Mouse (Mus musculus) brain, embryonic 18.5 days (tissue): ENCODE data around the gene Hnrnpa3.
A peak's percentile ranks its signal among the peaks of the same experiment; 100 is the strongest.
"Not testable (repeated sequence)": the region's sequence is repeated elsewhere in the genome, so short reads cannot be mapped to it uniquely, and the experiment has no call there.

Experiments
- DNase-seq: peaks from one replicate; pipeline ENCODE4 v3.0.0-alpha.2; 2012; ENCODE audit warnings: low read depth, low spot score

Hnrnpa3 gene

DNA sequence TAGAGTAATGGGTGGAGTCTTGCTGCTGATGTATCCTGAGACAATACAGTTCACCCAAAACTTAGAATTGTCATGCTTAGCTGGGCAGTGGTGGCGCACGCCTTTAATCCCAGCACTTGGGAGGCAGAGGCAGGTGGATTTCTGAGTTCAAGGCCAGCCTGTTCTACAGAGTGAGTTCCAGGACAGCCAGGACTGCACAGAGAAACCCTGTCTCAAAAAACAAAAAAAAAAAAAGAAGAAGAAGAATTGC is 22.1 kb upstream of the Hnrnpa3 start:
- not testable (repeated sequence) for DNase-seq

DNA sequence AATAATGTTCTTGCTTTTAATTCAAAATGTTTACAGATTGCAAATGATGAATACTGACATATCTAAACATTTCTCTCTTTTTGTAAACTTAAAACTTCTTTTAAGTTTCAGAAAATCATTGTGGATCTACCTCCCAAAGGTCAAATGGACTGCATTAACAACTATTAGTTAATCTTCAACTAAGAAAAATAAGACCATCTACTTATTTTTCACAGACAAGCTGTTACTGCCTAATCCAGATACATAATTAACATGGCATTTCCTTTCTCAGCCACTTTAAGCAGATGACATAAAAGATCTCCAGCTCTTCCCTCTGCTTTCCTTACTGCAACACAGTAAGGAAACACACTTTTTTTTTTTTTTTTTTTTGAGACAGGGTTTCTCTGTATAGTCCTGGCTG is 21.7 kb upstream of the Hnrnpa3 start:
- DNase-seq, result no peak

DNA sequence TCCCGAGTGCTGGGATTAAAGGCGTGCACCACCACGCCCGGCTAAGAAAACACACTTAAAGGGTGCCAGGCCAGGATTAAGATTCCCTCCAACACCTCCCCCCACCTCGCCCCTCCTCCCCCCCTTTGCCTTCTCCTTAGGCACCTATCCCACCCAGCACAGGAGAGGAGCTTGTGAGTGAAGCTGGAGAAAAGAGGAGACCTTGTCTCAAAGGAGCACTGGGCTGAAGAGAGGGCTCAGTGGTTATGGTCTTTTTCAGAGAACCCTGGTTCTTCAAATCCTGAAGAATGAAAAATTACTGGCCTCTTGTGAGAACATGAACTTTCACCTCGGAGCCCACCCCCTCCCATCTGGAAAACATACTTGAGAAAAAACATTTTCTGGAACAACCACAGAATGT is 21.2 kb upstream of the Hnrnpa3 start:
- not testable (repeated sequence) for DNase-seq

DNA sequence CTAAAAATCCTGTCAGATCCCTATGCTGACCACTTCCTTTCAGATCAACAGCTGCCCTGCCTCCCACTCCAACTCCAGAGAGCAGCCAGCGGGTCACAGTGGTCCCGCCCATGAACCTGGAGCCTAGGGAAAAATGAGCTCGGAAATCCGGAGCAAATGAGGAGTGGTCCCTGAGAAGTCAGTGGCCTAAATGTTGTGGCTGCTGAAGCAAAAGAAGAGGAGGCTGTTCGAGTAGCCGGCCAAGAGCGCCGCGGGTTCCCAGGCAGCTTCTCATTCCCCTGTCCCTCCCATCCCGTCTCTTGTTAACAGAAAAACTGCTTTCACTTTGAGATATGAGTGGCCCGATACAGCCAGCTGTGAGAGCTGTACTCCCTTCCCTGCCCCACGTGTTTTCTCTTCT is 19.5 kb upstream of the Hnrnpa3 start:
- DNase-seq, result not testable (repeated sequence)

DNA sequence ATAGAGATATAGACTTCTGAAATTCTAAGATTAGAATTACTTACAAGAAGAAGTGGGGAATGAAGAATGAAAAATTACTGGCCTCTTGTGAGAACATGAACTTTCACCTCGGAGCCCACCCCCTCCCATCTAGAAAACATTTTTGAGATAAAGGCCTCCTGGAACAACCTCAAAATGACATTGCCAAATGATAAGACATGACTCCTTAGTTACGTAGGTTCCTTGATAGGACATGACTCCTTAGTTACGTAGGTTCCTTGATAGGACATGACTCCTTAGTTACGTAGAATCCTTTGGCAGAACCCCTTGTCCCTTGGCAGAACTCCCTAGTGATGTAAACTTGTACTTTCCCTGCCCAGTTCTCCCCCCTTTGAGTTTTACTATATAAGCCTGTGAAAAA is 16.7 kb upstream of the Hnrnpa3 start:
- DNase-seq, result not testable (repeated sequence)

DNA sequence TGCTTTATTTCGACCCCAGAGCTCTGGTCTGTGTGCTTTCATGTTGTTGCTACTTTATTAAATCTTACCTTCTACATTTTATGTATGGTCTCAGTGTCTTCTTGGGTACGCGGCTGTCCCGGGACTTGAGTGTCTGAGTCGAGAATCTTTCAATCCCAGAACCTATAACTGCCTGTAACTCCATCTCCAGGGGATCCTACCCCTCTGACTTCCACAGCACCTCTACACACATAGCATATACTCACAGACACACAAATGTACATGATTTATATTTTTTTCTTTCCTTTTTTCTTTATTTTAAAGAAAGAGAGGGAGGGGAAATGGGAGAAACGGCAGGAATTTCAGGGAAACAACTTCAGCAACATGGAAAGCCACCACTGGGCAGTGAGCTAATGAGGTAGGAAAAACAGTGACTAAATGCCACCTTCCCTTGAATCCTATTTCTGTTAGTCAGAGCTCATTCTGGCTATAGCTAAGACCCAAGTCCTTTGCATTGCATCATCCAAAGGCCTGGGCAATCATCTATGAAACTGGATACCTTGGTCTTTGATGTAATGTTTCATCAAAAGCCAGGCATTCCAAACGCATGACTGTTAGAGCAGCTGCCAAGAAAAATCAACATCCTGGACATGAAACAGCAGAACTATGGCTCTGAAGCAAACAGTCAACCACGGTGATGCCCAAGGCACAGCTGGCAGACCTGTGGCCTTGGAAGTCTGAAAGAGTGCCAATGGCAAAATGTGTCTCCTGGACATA is 16.1 kb upstream of the Hnrnpa3 start:
- no peak for DNase-seq

DNA sequence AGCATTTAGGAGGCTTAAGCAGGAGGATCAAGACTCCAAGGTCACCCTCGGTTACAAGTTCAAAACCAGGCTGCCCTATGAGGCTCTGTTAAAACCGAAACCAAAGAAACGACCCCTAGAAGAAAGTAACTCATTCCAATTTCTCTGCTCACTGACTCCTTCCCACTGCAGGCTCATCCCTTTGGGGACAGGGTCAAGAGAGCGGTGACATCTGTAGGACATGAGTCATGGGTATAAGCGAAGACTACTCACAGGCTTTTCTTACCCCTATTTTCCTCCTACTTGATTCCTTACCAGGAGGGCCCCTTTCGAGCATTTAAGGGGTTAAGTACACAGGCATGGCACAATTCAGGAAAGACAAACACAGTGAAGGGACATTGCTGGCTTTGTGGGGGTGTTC is 15.1 kb upstream of the Hnrnpa3 start:
- DNase-seq, result no peak

DNA sequence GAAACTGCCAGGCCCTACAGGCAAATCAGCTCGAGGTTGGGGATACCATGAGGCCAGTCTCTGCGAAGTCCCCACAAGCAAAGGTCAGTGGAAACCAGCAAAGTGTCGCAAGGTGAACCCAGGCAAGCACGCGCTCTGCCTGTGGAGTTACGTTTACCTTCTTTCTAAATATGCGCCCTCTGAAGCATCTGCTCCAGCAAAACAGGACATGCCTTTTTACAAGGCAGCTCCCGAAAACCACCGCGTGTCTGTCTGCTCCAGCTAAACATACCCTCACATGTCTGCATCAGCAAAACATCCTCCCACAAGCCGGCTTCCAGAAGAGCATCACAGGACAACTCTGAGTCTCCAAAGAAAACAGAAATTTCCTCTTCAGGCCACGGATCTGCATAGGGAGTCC is 13.8 kb upstream of the Hnrnpa3 start:
- no peak for DNase-seq

DNA sequence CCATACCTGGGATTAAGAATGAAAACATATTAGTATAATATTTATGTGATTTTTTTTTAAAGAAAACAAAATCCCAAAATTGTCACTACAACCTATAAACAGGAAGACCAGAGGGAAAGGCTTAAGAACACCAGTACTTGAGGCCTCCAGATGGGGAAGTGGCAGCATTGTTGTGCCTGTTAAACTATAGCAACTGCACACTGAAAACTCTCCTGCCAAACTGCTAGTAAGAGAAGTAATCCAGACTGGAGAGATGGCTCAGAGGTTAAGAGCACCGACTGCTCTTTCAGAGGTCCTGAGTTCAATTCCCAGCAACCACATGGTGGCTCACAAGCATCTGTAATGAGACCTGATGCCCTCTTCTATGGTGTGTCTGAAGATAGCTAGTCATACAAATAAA is 8.6 kb upstream of the Hnrnpa3 start:
- no peak for DNase-seq

DNA sequence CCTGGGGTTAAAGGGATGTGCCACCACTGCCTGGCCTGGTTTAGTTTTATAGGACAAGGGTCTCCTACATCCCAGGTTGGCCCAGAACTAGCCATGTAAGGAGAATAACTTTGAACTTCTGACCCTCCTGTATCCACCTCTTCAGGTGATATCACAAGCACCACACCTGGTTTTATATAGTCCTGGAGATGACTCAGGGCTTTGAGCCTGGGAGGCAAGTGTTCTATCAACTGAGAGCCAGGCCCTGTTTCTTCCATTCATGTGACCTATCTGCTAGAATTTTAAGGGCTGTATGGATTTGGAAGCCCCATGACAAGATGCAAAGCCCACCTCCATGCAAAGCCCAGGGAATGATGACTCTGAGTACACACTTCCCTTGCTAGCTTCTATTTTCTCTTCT is 5.9 kb upstream of the Hnrnpa3 start:
- no peak for DNase-seq

DNA sequence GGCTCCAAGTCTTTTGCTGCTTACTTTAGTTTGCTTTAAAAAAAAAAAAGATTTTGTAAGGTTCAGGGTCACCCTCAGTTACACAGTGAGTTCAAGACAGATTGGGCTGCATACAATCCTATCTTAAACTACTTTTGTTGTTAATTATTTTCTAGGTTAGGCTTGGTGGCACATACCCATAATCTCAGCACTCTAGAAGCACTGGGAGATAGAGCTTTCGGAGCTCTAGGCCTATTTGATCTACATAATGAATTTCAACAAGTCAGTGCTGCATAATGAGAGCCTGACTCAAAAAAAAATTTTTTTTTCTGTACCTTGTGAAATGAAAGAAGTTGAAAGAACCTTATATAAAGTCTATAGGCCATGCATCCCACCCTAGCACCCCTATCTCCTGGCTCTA is 4.4 kb upstream of the Hnrnpa3 start:
- no peak for DNase-seq

DNA sequence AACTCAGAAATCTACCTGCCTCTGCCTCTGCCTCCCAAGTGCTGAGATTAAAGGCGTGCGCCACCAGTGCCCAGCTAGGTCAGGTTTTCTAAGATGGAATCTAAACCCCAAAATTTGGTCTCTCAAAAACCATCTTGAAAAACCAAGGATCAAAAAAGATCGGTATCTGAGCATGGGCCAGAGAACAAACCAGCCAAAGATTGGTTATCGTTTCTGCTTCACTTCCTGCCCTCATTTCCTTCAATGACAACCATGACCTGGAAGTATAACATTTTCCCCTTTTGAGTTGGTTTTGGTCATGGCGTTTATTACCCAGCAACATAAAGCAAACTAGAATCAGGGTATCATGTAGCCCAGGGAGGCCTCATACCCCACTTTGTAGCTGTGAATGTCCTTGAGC is 2.1 kb upstream of the Hnrnpa3 start:
- DNase-seq, result no peak

DNA sequence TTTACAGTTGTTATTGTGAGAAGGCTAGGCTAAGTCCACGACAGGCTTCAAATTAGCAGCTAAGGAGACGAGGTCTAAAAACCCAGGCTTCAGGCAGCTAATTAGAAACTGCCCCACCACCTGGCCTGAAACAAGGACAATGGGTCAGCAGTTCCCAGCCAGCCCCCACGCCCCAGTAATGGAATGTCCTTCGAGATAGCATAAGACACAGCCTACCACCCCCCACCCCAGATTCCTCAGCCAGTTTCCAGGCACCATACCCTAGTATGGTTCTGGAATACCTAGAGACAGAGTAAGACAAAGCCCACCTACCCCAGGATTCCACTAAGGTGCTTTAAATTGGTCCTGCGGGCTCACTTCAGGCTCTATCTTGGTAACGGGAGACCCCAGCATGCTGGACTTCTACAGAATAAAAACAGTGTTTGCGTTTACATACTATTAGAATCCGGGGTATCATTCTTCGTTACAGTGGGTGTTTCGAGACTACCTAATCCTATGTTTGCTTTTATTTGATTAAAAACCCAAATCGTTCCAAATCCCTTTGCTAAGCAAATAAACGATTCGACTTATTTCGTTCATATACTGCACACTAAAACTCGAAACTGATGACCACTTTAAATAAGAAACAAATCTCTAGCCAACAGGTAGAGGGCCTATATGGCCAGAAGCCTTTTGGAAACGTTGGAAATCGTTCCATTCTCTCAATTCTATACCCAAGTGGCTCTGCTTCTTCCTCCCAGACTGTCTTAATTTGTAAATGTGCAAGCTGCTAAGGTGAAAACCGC is 962 bp upstream of the Hnrnpa3 start:
- DNase-seq, result no peak

DNA sequence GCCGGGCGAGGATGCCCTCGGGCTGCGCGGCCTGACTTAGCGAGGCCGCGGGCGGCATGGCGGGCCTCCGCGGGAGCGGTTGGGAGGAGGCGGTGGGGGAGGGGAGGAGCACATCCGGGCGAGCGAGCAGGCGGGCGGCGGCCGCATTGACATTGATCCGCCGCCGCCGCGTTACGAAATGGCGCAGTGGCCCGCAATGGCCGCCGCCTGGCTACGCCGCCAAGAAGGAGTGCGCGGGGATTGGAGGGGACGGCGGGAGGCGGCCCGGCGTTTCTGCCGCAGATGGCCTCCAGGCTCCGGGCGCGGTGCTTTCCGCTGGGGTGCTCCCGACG is 534 bp downstream of the Hnrnpa3 start:
- peak; percentile 64 for DNase-seq

DNA sequence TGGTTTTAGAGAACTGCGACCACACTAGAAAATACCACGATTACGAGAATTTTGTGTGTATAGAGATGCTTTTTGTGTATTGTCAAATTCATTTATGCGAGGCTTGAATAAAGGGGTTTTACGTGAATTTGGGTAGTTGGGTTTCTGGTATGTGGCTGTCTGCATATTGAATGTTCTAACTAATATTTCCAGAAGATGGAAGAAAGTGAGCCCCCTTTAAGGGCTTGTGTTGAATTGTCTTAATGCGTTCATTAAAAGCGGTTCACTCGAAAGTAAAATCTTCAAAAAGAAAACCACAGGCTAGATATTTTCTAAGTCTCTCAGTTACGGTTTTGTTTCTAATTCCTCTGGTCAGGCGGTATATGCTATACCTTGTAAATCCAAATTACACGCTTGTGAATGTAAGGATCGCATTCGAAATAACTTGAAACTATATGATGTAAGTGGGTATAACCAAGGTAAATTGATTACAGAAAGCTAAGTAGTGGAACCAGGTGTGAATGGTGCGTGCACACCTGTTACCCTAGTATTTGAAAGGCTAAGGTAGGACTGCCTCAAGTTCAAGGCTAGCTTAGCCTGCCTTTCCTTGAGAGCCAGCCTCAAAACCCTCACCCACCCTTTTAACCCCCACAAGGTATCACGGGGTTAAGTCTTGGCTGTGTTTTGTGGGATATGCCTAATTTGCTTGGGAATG is 1.3 kb downstream of the Hnrnpa3 start:
- DNase-seq, result no peak

DNA sequence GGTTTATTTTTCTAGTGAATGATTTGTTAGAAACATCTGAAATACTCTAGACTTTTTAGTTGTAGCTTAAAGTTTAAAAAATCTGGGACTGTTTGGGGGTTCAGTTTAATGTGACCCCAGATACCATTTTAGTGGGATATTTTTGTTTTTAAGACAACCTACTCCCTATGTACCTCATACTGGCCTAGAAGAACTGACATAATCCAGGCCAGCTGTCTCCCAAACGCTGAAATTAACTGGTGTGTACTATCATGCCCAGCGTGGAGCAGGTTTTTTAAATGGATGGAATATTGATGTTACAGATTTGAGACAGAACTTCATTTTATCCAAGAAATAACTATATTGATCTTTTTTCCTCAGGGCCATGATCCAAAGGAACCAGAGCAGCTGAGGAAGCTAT is 2.0 kb downstream of the Hnrnpa3 start:
- no peak for DNase-seq

DNA sequence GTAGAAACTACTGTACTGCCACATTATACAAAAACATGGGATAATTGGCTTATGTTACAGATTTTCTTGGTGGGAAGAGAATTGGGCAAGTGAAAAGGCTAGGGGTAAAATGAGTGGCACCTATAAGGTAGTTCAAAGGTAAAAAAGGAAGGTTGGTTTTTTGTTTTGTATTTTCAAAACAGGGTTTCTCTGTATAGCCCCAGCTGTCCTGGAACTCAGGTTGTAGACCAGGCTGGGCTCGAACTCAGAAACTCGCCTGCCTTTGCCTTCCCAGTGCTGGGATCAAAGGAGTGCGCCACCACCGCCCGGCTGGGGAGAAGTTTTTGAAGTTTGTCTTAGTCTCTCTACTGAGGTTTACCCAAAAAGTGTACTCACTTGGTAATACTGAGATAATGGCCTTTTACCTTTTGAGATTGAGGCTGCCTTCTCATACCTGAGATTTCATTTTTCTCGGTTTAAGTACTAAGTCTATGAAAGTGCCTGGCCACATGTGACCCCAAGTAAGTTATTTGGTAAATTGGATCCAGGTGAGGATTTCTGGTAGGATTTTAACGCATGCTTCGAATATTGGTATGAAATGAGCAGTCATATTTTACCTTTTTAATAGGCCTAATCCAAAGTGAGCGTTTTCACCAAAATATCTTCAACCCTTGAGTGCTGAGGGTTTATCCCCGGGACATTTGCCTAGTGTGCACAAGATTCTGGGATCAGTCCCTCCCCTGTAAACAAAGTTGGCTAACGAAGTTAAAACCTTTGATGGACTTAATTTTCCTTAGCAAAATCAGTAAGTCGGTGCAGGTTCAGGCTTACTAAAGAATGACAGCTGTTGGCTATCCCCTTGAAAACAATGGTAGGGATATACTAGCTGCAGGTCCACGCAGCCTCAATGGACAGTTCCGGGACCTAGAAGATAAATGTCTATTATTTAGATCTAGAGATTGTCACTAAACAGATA is 10.7 kb downstream of the Hnrnpa3 start:
- no peak for DNase-seq

DNA sequence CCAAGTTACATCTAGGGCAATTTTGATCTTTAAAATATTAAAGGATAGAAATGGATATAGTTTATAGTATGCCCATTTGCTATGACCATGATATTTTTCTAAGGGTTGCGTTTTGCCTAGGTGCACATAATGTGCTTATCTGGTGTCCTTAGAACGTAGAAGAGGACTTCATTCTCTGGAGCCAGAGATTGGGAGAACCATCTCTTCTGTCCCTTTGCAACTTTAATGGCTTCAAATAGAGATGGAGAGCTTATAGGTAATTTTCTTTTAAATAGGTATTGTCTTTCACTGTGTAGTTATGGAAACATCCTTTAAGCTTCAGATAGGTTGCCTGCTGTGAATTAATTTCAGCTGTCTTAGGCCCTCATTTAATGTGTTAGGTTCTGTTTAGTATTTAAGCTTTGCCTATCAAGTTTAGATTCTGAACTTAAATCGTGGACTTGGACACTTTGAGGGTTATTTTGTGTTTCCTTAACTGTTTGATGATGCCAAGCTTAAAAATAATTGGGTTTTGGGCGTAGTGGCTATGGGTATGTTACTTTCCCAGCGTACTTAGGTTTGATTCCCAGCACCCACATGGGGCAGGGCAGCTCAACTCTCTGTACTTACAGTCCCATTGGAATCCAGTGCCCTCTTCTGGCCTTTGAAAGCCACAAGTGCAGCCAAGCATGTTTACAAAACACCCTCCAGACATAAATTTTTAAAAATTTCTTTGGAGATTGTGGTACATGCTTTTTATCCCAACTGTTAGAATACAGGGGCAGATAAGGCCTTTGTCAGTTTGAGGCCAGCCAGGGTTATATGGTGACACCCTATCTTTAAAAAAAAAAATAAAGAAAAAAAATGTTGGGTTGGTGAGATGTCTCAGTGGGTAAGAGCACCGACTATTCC is 11.6 kb downstream of the Hnrnpa3 start:
- no peak for DNase-seq

DNA sequence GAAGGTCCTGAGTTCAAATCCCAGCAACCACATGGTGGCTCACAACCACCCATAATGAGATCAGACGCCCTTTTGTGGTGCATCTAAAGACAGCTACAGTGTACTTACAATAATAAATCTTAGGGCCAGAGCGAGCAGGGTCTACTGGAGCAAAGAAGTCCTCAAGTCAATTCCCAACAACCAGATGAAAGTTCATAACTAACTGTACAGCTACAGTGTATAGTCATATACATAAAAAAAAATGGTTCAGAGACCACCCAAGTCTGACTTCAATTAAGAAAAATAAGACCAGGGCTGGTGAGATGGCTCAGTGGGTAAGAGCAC is 12.2 kb downstream of the Hnrnpa3 start:
- no peak for DNase-seq

DNA sequence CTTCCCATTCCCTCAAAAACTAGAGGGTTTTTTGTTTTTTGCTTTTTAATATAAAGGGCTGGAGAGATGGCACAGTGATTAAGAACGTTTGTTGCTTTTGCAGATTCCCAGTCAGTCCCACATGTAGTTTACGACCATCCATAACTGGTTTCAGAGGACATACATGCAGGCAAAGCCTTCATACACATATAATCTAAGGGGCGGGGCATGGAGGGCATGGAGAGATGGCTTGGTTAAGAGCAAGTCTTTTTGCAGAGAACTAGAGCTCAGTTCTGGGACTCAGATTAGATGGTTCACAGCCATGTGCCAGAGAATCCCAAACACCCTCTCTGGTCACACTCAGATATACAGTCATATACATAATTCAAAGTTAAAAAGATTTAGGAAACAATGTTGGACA is 13.5 kb downstream of the Hnrnpa3 start:
- no peak for DNase-seq

DNA sequence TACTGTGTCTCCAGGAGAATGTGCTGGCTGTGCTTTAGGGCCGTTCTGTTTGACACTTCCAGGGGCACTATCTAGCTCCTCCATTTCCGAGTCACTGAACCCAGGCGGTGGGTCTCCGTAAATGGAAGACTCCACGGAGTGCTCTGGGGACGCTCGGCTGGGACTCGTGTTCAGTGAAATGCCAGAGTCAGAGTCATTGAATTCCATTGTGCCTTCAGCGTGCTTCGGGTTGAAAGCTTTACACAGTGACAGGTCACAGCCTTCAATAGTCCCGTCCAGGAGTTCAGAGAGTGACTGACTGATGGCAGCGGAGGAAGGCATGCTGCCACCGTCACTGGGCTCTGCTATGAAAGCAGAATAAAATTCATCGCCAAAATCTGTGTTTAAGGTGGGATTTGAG is 17.5 kb downstream of the Hnrnpa3 start:
- DNase-seq, result no peak
